Mouse (Mus musculus) E14TG2a.4 (cell line): Measurements from ENCODE around the gene Mon2.

Source experiments
- CTCF ChIP-seq: conservative IDR thresholded peaks from 2 replicates; pipeline ENCODE4 v1.5.1; 2014; ENCODE audit warnings: low read length
- NANOG ChIP-seq: IDR thresholded peaks from 2 replicates; pipeline ENCODE4 v1.6.1; 2014; ENCODE audit warnings: borderline replicate concordance, low read length, mixed read lengths

DNA sequence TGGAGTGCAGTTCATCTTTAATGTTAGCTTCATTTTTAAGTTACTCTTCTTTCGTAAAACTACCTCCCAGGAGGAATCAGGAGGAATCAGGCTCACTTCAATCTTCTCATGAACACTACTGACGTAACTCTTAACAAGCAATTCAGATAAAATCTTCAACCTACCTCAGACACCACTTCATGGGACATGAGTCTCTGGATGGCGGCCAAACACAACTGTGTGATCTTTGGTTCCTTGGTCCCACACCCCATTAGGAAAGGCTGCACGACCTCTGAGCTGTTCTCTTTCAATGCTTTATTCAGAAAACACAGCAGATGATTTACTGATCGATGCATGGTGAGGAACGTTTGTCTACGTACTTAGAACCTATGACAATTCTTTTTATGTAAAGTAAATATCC, 24.3 kb downstream of the Mon2 start:
- TF ChIP-seq CTCF (no peak), NANOG (no peak)
